Mouse (Mus musculus) lung, postnatal 0 days (tissue): ENCODE measurements at regions not wholly inside any gene's neighbourhood (a gene's known extent, or its start where the extent isn't known, plus 50 kb on each side); places are given as distances from the start of the nearest gene placed in this dataset.

Experiments used
- ATAC-seq: fragments of 200-750 bp; cut with Nextera tagmentation; 2 replicates; pipeline ENCODE4 v1.8.0; 2017; ENCODE audit warnings: moderate library complexity
- DNase-seq: peaks from one replicate; pipeline ENCODE4 v3.0.0-alpha.2; 2016; ENCODE audit warnings: low spot score
- H3K27ac ChIP-seq: fragments of 300-500 bp; sonication (generic); 2 replicates; pipeline ENCODE4 v1.5.1; 2014; ENCODE audit warnings: antibody characterized with exemption, mild to moderate bottlenecking, low read length, mixed read lengths
- H3K27me3 ChIP-seq: fragments of 300-500 bp; sonication (generic); replicated peaks from 2 replicates; pipeline ENCODE4 v1.6.1; 2014; ENCODE audit warnings: low read length, mixed read lengths; ENCODE audit not compliant: insufficient read depth
- H3K36me3 ChIP-seq: fragments of 300-500 bp; sonication (generic); 2 replicates; pipeline ENCODE4 v1.6.1; 2014; ENCODE audit warnings: low read length, mixed read lengths; ENCODE audit not compliant: insufficient read depth
- H3K4me1 ChIP-seq: fragments of 300-500 bp; sonication (generic); 2 replicates; pipeline ENCODE4 v1.6.1; 2014; ENCODE audit warnings: antibody characterized with exemption, low read depth, low read length, mixed read lengths; ENCODE audit not compliant: insufficient read depth
- H3K4me2 ChIP-seq: fragments of 300-500 bp; sonication (generic); replicated peaks from 2 replicates; pipeline ENCODE4 v1.6.1; 2014; ENCODE audit warnings: low read depth, mild to moderate bottlenecking, low read length, moderate library complexity, mixed read lengths
- H3K4me3 ChIP-seq: fragments of 300-500 bp; sonication (generic); 2 replicates; pipeline ENCODE4 v1.5.1; 2014; ENCODE audit warnings: low read depth, low read length
- H3K9ac ChIP-seq: fragments of 300-500 bp; sonication (generic); replicated peaks from 2 replicates; pipeline ENCODE4 v1.6.1; 2014; ENCODE audit warnings: low read depth, mild to moderate bottlenecking
- H3K9me3 ChIP-seq: fragments of 300-500 bp; sonication (generic); 2 replicates; pipeline ENCODE4 v1.6.1; 2016; ENCODE audit warnings: low read length, mixed read lengths
- CTCF ChIP-seq: IDR thresholded peaks from 2 replicates; pipeline ENCODE4 v1.5.1; 2016; ENCODE audit warnings: antibody characterized with exemption, mild to moderate bottlenecking
- EP300 ChIP-seq: IDR thresholded peaks from 2 replicates; pipeline ENCODE4 v1.6.1; 2016; ENCODE audit warnings: antibody characterized with exemption, mild to moderate bottlenecking, control low read depth
- WGBS: fragments of 180-500 bp; shearing (Covaris S2); extraction: QIAGEN DNeasy Blood & Tissue Kit; methylation state at CpG from one replicate; pipeline ENCODE4 v1.1.7; 2014; 5-methylcytosine and 5-hydroxymethylcytosine counted together

GRCm38 (mm10) chr1:60829849-60830248, 57.0 kb upstream of the Ctla4 start:
- H3K36me3 ChIP-seq = no peaks in the 10 kb centered on the region
- TF ChIP-seq CTCF = 0 out of 2 replicates have a peak, but pooled peaks have one; percentile 16
- peak; percentile 71; the same call in 1 of the 2 replicates for TF ChIP-seq EP300
- no peaks in the 10 kb centered on the region for H3K27me3 ChIP-seq
- H3K9ac ChIP-seq = no peak overlapping the region
- no peak overlapping the region for H3K4me3 ChIP-seq
- no peak overlapping the region for H3K27ac ChIP-seq
- peaks cover 13% of the 10 kb centered on the region; the same call in 1 of the 2 replicates for H3K4me1 ChIP-seq
- H3K9me3 ChIP-seq = no peaks in the 10 kb centered on the region
- peak; percentile 38 for DNase-seq
- peak; percentile 40; the same call in 1 of the 2 replicates for ATAC-seq
- no peak overlapping the region for H3K4me2 ChIP-seq
- WGBS = 19% methylated on average over 3 of the region's 3 CpGs

- no peaks in the 10 kb centered on the region for H3K9me3 ChIP-seq
- no peak overlapping the region for H3K4me3 ChIP-seq
- DNase-seq (no peak), ATAC-seq (no peak)
- H3K4me2 ChIP-seq = no peak overlapping the region
- TF ChIP-seq EP300 (no peak), CTCF (no peak)
- 0 out of 2 replicates have a peak, but pooled peaks cover 2% of the 10 kb centered on the region for H3K4me1 ChIP-seq
- no peak overlapping the region for H3K9ac ChIP-seq
- H3K27me3 ChIP-seq = no peaks in the 10 kb centered on the region
- H3K36me3 ChIP-seq = no peaks in the 10 kb centered on the region
- H3K27ac ChIP-seq = no peak overlapping the region
- 56% methylated on average over 2 of the region's 2 CpGs for WGBS
Observed at GRCm38 (mm10) chr1:60833668-60834067, 53.1 kb upstream of the Ctla4 start.
